Mouse (Mus musculus): ENCODE data around the gene Gprc5b.

Gprc5b gene

DNA sequence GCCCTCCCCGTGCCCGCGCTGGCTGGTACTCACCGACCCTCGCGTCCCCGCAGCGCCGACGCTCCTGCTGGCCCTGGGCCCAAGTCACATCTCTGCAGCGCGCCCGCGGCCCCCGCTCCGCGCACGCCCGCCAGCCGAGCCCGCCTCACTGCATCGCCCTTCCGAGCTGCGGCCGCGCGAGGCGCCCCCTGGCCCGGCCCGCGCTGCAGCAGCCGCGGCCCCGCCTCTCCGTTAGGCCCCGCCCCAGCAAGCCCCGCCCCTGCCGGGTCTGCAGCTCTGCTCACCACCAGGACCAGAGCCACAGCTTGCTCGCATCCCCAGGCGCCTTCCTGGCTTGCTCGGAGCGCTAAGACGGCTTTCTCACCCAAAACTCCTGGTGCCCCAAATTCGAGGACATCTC is at the start of gene Gprc5b:
Gprc5b (minus strand) TSS at position 205 of the 400 bp plus-strand sequence.
- DNase-seq (ENCODE audit: low spot score) = peak; percentile 91

DNA sequence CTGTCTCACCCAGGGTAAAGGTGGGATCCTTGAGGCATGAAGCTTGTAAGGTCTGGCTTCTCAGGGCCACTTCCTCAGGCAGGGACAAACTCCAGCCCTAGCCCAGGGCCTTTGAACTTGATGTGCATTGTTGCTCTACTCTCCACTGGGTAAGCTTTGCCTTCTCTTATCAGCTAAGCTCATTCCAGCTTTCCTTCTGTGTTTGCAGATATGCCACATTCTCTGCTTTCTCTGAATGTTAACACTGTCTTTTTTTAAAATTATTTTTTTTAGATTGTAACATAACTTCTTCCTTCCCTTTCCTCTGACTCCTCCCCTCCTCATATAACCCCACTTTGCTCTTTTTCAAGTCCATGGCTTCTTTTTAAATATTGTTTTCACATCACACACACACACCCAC is 46.5 kb upstream of the Gprc5b start:
- DNase-seq (ENCODE audit: low spot score) = no peak

DNA sequence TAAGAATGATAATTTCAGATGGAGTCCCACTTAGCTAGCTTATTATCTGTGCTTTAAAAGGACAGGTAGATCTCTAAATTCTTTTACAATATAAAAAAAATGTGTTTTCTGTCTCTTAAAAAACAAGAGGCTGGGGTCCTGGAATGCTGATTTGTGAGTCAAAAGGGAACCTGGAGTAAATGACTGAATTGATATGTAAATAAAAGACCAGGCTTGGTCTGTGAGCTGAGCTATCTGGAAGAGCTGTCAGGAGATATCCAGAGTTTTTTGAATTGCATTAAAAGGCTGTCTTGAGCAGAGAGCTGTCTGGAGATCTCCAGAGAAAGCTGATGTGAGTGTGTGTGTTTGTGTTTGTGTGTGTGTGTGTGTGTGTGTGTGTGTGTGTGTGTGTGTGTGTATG is 42.6 kb upstream of the Gprc5b start:
- no peak for DNase-seq (ENCODE audit: low spot score)

DNA sequence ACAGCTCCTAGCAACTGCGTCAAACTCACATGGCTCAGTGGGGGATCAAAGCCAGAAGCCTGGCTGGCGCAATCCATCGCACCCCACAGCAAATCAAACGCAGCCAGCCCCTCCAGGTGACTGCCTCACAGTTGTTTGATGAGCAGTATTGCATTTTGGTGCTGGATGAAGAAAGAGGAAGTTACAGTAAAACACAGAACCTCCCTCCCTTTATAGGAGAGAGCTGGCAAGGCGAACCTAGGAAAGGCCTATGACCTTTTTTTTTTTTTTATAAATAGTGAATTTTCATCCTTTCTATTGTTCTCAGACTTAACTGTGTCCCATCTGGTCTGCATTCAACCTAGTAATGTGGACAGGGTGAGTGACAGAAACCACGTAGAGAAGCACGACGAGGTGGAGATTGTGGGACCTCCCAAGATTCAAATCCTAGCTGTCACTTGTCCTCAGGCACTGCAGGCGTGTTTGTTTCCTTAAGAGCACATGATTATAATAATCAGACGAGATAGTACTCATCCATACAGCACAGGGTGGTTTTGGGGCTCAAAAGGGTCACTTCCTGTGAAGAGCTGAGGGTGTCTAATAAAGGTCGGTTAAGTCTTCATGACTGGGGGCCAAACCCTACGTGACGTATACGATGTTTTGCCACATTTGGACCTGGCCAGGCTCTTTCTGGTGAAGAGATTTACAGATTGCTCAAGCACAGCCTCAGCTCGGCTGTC is 39.4 kb upstream of the Gprc5b start:
- DNase-seq (ENCODE audit: low spot score) = no peak

DNA sequence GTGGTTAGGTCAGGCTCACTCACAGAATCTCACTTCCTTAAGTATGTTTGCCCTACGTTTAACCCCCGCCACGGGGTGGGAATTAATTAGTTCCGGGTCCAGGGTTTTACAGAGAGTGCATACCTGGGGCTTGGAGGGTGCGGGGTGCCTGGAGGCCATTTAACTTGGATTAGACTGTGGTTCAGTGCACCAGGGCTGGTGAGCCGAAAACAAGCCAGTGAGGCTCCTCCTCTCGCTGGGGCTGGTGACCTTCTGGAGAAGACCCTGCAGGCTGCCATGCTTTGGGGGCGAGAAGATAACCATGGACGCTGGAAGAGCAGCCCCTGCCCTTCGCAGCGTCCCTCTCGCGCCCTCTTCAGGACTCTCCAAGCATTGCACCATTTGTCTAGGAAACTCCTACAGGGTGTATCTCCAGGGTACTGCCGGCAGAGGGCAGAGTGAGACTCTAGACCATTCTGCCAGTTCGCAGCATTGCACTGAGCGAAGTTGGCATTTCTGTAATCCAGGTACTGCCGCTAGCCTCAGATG is 28.4 kb upstream of the Gprc5b start:
- peak; percentile 86 for DNase-seq (ENCODE audit: low spot score)

DNA sequence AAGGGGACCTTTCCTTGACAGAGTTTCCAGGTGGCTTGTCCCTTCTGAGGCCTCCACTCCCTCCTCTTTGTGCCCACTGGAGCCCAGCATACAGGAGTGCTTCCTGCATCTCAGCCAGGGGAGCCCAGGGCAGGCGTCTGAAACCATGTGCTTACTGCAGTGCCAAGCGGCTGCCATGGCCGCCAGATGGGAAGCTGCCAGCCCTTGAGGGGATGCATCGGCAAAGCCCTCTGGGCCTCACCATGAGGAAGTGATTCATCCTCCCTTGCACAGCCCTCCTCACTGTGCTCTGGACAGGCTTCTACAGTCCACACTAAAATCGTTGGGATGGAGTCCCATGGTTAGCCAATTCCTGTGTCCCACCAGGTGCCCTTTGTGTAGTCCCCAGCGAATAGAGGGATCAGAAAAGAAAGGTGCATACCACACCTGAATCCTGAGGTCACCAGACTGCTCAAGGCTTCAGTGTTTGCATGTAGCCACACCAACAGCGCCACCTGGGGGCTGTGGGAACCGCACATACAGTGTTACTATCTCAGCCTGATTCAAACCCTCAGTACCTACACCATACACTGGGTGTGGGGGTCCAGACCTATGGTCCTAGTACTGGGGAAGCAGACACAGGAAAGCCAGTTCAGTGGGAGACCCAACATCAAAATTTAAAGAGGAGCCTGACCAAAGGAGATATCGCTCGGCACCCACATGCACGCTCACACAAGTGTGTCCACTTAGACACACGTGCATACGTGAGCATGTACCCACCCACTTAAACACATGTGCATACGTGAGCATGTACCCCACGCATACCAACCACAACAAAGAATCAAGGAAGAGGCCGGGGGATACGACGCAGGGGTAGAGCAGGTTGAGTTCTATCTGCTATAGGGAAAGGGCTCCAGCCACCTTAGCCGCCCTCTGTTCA is 27.5 kb upstream of the Gprc5b start:
- peak; percentile 50 for DNase-seq (ENCODE audit: low spot score)

DNA sequence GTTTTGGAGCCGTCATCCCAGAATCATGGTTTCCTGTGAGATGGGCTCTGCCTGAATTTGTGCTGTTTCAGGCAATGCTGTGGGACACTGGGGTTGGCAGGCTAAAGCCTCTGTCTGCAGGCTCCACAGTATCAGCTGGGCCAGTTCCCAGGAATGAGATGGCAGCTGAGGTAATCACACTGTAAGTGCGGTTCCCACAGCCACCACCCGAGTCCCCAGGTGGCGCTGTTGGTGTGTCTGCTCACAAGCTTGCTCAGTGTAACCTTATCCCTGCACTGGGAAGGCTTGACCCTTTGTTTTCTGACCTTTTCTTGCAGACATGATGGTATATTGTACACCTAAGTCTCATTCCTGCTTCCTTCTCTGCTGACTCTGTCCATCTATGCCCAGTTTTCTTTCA is 24.5 kb upstream of the Gprc5b start:
- DNase-seq (ENCODE audit: low spot score) = peak; percentile 85

DNA sequence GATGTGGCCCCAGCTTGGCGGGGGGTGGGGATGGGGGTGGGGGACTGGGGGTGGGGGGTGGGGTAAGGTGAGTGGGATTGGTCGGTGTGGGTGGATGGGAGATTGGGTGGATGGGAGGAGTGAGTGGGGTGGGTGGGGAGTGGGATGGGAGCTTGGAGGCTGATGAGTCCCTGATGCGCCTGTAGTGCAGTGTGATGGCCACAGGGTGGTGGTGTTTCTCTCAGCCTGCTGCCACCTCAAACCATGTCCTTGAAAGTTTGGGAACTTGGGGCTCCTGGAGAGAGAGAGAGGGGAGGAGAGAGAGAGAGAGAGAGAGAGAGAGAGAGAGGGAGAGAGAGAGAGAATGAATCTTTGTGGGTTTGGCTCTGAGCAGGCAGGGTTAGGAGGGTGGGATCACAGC is 20.7 kb upstream of the Gprc5b start:
- peak; percentile 78 for DNase-seq (ENCODE audit: low spot score)

DNA sequence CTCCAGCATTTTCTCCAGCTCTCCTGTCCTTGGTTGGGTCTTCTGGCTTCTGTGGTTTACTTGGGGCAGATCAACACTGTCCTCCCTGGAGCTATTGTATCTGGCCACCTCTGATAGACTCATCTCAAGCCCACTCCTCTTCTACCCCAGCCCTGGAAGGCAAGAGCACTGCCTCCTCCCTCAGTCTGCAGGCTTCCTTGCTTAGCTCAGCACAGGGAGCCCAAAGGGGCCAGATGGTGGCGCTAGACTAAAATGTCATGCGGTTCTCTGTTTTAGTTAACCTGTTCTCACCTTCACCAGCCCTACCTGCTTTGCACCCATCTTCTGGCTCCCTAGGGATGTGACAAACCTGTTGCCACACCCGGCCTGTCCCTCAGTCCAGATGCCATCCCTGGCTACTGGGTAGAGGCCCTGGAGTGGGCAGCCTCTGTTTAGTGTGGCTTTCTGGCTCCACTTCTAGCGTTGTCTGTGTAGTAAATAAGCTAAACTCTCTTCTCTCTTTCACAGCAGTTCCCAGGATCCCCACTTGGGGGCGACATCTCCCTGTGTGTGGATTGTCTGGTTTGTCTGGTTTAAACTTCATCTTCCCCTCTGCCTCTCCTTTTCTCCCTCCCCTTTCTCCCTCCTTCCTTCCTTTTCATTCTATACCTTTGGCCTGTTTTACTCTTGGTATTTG is 16.0 kb upstream of the Gprc5b start:
- peak; percentile 84 for DNase-seq (ENCODE audit: low spot score)

DNA sequence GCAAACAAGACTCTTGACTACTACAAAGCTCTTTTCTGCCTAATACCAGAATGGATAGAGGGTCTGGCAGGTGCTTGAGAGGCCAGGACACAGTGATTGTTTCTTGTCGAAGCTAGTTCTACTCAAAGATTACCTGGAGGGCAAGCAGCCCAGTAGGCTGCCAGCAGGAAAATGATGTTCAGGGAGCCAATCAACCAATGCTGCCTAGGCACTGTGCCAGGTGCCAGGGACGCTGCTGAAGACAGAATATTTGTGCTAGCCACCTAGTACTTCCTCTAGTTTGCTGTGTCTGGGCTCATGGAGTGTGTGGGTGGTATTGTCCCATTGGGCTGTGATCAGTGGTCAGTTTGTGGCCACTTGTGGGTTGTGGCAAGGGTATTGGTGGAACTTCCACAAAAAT is 7.5 kb upstream of the Gprc5b start:
- no peak for DNase-seq (ENCODE audit: low spot score)

DNA sequence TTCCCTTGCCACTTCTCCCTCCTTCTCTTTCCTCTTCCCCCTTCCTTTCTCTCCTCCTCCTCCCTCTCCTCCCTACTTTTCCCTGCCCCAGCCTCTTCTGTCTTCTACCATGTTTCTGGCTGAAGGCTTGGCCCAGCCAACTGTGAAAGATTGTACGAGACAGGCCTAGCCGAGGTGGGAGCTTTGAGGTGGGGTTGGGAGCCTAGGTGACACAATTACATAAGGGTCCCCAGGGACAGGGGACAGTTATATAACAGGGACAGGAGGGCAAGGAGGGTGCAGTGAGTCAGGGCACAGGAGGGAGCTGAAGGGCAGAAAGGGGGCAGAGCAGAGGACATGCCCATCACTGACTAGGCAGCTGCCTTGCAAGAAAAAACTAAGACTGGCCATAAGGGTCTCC is 7.0 kb upstream of the Gprc5b start:
- DNase-seq (ENCODE audit: low spot score) = no peak

DNA sequence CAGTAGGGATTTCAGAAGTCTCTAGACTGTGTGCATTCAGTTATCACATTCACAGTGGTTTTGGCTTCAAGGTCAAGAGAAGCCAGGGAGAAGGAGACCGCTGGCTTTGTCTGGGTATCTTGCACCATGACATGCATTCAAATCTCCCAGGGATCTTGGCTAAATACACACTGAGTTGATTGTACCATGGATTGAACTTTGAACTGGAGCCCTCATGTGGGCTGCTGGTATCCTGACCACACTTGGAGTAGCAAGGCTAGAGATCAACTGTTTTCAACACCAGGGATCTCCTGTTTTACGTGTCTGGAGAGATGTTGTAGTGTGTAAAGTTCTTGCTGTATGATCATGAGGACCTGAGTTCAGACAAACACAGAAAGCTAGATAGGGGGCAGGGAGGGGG is 4.8 kb upstream of the Gprc5b start:
- no peak for DNase-seq (ENCODE audit: low spot score)

DNA sequence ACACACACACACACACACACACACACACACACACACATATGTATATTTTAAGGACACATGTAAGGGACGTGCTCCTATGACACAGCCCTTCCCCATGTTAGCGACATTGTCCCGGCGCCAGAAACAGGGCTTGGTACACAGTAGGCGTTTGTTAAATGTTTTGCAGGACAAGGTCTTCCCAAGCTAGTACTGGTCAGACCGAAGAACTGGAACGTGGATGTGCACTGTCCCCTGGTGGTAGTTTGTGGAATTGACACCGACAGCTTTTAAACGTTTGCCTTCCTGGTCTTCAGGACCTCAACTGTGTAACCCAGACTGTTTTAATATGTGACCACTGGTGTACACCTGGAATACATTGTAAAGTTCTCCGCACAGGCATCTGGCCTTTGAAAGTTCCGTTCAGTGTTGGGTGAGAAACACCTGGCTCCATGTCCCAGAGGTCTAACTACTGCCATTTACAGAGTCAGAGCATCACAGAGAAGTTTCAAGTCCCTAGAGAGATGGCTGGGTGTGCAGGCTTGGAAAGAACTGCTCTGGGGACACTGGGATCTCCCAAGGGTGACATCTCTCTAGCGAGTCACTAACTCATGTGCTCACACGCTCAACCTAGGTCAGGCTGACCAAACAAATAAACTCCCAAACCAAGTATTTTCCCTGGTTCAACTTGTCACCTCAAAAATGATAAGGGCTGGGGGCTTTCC is 1.3 kb upstream of the Gprc5b start:
- DNase-seq (ENCODE audit: low spot score) = peak; percentile 96

DNA sequence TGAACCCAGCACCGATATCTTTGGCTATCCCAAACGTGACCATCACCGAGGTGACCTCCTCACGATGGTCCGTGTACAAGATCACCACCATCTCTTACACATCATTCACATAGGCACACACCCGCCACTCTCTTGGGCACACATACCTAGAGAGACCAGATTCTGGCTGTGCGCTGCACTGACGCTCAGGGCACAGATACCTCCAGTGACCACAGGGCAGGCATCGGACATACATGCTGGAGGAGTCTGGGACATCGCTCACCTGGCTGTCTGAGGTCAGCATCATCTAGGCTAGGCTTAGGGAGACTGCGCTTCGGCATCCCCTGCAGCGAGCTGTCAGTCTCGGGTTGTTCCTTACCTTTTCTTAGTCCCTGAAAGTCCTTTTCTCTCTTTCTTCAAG is 660 bp upstream of the Gprc5b start:
- no peak for DNase-seq (ENCODE audit: low spot score)

DNA sequence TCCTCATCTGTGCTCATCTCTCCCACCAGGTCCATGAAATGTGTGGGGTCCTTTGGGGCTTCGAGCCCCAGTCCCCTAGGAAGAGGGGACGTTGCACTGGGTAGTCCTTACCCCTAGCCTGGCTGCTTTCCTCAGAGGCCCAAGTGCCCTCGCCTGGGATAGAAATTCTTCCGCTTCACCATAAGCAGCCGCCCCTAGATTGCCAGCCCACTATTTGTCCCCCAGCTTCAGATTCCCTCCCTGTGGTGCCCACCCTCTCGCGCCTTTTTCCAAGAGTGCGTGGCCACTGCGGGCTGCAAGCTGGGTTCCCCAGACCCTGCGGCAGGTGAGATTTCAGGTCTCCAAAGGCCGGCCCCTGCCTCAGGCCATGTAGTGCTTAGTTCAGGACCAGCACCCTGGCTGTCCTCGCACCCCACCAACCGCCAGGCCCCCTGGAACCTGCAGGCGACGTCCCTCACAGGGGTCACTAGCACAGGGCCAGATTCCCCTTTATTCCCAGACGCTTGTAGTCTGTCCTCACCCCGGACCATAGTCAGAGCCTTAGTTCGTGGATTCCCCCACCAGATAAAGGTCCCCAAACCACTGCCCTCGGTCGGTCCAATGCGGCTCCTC is 674 bp downstream of the Gprc5b start:
- peak; percentile 53 for DNase-seq (ENCODE audit: low spot score)

DNA sequence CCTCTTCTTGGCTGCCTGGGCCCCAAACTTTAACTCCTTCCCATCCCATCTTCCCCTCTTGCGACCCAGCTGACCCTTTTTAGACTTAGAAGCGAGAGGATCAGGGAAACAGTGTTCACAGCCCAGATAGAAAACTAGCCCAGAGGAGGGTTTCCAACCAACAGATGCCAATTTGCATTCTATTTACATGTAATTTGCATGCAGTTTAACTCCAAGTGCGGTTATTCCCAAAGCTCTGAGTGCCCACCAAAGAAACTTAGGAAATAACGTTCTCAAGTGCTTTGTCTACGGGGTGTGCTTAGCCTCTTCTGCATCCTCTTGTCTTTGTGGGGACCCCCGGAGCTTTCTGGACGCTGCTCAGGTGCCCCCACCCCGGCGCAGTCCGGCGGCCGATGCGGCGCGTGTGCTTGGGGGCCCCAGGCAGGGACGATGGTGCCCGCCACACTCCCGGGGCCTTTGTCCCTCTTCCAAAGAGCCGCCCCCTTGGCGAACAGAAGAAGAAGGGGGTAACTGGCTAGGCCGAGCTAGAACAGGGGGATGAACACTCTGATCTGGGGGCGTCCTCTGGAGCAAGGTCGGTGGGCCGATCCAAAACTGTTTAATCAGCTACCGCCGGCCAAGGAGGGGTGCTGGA is 1.3 kb downstream of the Gprc5b start:
- peak; percentile 55 for DNase-seq (ENCODE audit: low spot score)

DNA sequence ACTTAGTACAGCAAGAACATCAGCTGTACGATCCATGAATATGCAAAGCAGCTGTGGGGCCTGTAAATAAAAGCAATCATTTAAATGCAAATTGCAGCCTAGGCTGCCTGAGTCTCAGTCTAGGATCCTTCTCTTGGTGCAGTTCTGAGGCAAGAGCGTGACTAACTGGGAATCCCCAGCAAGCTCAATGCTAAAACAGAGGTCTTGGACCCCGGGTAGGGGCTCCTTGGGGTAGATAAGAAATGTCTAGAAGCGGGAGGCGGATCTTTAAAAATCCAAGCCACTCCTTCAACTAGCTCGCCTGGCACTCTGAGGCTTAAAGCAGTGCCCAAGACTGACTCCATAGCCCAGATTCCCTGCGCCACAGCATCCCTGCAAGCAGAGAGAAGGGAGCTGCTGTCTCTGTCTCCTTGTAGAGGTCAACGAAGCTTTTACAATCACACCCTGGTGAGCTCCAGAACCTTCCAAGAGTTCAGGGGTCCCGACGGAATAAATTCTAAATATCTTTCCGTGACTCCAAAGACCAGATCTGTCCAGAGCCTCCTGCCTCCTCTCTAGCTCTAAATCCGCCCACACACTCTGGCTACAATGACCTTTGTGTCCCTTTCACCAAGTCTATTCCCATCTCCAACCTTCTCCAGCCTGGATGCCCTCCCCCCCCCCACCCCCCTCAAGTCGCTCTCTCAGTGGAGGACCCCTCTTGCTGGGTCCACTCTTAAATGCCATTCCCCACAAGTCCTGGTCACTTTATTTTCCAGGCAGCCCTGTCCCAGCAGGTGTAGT is 2.2 kb downstream of the Gprc5b start:
- DNase-seq (ENCODE audit: low spot score) = peak; percentile 39

DNA sequence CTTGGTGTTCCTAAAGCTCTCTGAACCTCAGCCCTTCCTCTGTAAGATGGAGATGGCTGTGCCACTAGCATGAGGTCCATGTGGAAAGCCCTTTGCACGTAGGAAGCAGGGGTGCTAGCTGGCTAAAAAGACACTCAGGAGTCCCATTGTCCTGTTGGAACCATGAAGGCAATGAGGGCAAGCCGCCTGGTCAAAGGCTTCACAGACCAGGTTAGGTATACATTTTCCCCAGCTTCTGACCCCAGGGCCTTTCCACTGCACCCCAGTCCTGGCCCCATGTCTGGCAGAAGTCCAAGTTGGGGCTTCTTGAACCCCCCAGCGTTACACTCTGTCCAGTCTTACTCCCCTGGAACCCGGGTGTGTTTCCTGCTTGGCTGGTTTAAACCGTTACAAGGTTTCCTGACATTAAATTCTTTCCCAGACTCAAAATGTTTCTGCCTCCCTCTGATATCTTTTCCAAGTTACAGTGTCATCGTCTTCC is 2.9 kb downstream of the Gprc5b start:
- no peak for DNase-seq (ENCODE audit: low spot score)

DNA sequence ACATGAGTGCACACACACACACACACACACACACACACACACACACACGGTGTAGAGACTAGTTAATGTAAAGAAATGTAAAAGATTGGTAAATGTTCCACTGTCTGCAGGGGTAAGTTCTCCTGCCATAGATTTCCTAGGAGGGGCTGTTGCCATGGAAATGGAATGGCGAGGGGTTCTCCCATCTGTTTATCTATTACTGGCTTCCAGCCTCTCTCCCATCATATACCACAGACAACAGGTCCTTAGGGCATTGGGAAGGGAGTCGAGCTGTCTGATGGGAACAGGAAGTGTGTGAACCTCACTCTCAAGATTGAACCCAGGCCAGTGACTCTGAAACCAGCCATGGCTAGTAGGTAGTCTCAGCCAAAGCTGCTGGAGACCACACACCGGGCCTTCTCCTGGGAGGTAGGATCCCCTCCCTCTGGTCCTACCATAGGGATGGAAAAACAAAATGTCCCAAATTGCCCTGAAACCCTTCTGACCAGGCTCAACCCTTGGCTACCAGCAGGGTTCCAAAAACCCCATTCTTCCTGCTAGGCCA is 3.6 kb downstream of the Gprc5b start:
- no peak for DNase-seq (ENCODE audit: low spot score)

DNA sequence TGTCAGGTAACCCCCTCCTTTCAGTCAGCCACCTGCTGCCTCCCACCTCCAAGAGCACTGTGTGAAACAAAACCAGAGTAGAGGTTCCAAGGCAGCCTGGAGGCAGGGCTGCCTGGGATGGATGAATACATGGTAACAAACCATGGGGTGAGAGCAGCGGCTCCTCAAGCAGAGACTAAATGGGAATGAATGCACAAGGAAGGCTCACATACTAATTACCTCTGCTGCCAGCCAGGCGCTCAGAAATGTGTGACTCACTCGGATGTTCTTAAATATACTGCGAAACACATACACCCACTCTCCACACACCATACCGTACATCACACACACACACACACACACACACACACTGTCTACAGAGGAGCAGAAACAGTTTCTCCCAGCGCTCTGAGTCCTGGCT is 4.7 kb downstream of the Gprc5b start:
- no peak for DNase-seq (ENCODE audit: low spot score)

Data from embryo, embryonic 10.5 days (tissue).